Mouse (Mus musculus) adrenal gland, adult 2 months (tissue): ENCODE data around the gene Klf2. TPM values are rescaled to one million over a fixed set of nuclear protein-coding genes. Genes with fewer than 3 reads are reported as not detected.
A peak's percentile ranks its signal among the peaks of the same experiment; 100 is the strongest.

Source experiments
- DNase-seq: peaks from one replicate; pipeline ENCODE4 v3.0.0; 2021
- polyA plus RNA-seq: library from polyadenylated mRNA; depleted of rRNA; stranded (reverse); fragments of >200 nt; gene quantifications from 2 replicates; pipeline ENCODE4 v1.2.3, GENCODE M21; 2012
- total RNA-seq, 2 experiments: library from RNA; stranded (reverse); gene quantifications; 2 replicates each; pipeline ENCODE4 v1.2.3; 2021

Gene Klf2
- total and polyA plus RNA-seq, 3 experiments = 34.4 to 94.5 (median 53.0) TPM

GRCm38 (mm10) chr8:72333429-72334143, 14.8 kb downstream of the Klf2 start:
- DNase-seq = no peak

- peak; percentile 45 for DNase-seq
These were observed 15.4 kb downstream of the Klf2 start for GRCm38 (mm10) chr8:72334144-72334641.

GRCm38 (mm10) chr8:72336273-72336672, 17.4 kb downstream of the Klf2 start:
- DNase-seq = no peak

GRCm38 (mm10) chr8:72337034-72337433, 18.2 kb downstream of the Klf2 start:
- DNase-seq = no peak

GRCm38 (mm10) chr8:72342556-72343300, 23.9 kb downstream of the Klf2 start:
- no peak for DNase-seq

- no peak for DNase-seq
These were observed 24.9 kb downstream of the Klf2 start for GRCm38 (mm10) chr8:72343725-72344124.

GRCm38 (mm10) chr8:72347553-72347952, 28.7 kb downstream of the Klf2 start:
- DNase-seq = no peak

GRCm38 (mm10) chr8:72348114-72348513, 29.3 kb downstream of the Klf2 start:
- no peak for DNase-seq

- DNase-seq = no peak
These were observed 30.1 kb downstream of the Klf2 start for GRCm38 (mm10) chr8:72348956-72349355.

GRCm38 (mm10) chr8:72349838-72350237, 31.0 kb downstream of the Klf2 start:
- no peak for DNase-seq

GRCm38 (mm10) chr8:72350727-72351126, 31.9 kb downstream of the Klf2 start:
- DNase-seq = no peak

GRCm38 (mm10) chr8:72351405-72352005, 32.7 kb downstream of the Klf2 start:
- DNase-seq = no peak

GRCm38 (mm10) chr8:72352951-72353699, 34.3 kb downstream of the Klf2 start:
- DNase-seq = no peak

GRCm38 (mm10) chr8:72353700-72354045, 34.8 kb downstream of the Klf2 start:
- no peak for DNase-seq

GRCm38 (mm10) chr8:72354272-72354671, 35.4 kb downstream of the Klf2 start:
- peak; percentile 63 for DNase-seq

- DNase-seq = no peak
These were observed 37.8 kb downstream of the Klf2 start for GRCm38 (mm10) chr8:72356593-72356992.

GRCm38 (mm10) chr8:72360162-72360561, 41.3 kb downstream of the Klf2 start:
- DNase-seq = no peak

- DNase-seq = no peak
These were observed 43.9 kb downstream of the Klf2 start for GRCm38 (mm10) chr8:72362754-72363153.

GRCm38 (mm10) chr8:72363457-72363856, 44.6 kb downstream of the Klf2 start:
- peak; percentile 54 for DNase-seq

GRCm38 (mm10) chr8:72365016-72365415, 46.2 kb downstream of the Klf2 start:
- no peak for DNase-seq

- DNase-seq = peak; percentile 79
These were observed 47.0 kb downstream of the Klf2 start for GRCm38 (mm10) chr8:72365826-72366225.

GRCm38 (mm10) chr8:72366435-72366834, 47.6 kb downstream of the Klf2 start:
- DNase-seq = no peak
